Mouse (Mus musculus): ENCODE data around the gene Siva1.
A peak's percentile ranks its signal among the peaks of the same experiment; 100 is the strongest.

Gene Siva1

DNA sequence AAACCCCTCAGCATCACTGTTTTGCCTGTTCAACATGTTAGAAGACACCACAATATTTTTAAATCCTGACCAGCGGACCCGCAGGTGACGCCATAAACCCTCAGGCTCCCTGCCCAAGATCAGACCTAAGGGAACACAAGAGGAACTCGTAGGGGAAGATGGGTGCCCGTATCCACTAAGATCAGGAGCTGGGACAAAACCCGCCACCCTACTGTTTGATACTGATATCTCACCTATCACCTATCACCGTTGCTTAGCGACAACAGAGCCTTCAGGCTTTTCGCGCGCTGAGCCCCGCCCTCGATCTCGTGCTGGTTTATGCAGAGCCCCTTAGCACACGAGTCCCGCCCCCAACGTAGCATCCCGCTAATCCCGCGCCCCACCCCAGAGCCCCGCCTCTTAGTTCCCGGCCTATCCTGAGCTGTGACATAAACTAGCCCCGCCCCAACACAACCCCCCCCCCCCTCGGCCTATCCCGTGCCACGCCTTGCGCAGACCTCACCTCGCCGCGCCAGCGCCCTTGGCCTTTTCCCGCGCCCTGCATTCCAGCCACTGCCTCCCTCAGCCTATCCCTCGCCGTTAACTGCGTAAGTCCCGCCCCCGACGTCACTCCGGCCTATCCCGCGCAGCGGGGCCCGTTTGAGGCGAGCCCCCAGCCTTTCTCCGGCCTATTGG is at the start of gene Siva1:
Gene Siva1 (plus strand): TSS at position 500 of the 675 bp plus-strand sequence.
- DNase-seq (ENCODE audit: low read depth): peak; percentile 94

GRCm38 (mm10) chr12:112594989-112595388 is 49.5 kb upstream of the Siva1 start:
- no peak for DNase-seq (ENCODE audit: low read depth)

DNA sequence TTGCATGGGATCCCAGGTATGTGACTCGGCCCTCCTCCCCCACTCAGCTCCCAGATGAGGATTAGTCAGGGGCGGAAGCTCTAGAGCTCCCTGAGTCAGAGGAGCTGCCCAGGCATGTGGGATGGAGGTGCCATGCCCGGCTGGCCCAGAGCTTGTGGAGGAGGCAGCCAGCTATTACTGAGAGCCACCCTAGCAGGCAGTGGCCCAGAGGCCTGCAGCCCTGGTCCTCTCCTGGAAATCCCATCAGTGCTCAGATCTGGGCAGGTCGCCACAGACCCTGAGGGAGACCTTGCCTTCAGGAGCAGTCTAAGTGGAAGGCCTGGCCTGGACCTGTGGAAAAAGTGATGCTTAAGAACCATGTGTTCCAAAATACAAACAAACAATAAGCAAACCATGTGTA is 48.9 kb upstream of the Siva1 start:
- no peak for DNase-seq (ENCODE audit: low read depth)

DNA sequence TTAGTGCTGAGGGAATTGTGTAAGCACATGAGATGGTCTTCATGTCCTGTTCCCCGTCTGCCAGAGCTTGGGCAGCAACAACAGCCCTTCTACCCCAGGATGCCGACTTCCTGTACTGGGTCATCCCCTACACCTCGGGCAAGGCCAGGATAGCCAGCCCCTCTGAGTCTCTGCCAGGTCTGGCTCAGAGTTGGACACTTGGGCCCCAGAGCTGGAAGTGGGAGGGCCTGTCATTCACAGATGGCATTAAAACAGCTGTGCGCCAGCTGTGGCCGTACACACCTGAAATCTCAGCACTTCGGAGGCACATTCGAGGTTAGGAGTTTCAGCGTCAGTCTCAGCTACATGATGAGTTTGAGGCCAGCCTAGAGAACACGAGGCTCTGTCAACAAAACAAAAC is 48.0 kb upstream of the Siva1 start:
- DNase-seq (ENCODE audit: low read depth): no peak

- no peak for DNase-seq (ENCODE audit: low read depth)
These were observed 47.5 kb upstream of the Siva1 start for GRCm38 (mm10) chr12:112596891-112597500.

- DNase-seq (ENCODE audit: low read depth): no peak
These were observed 46.9 kb upstream of the Siva1 start for GRCm38 (mm10) chr12:112597618-112598017.

- no peak for DNase-seq (ENCODE audit: low read depth)
These were observed 45.3 kb upstream of the Siva1 start for GRCm38 (mm10) chr12:112599198-112599597.

DNA sequence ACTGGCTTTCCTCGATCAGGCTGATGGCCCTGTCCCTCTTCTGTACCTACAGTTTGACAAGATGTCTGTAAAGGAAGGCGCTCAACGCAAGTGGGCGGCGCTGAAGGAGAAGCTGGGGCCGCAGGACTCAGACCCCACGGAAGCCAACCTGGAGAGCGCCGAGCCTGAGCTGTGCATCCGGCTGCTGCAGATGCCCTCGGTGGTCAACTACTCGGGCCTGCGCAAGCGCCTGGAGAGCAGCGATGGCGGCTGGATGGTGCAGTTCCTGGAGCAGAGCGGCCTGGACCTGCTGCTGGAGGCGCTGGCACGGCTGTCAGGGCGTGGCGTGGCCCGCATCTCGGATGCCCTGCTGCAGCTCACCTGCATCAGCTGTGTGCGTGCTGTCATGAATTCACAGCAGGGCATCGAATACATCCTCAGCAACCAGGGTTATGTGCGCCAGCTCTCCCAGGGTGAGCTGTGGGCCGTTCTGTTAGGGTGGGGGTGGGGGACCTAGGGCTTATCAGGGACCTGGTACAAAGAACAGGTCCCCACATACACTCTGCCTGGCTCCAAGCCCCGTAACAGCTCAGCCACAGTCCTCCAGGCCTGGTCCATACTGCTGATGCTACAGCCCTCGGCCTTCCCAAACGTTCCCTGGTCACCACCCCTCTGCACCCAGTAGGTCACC is 44.4 kb upstream of the Siva1 start:
- no peak for DNase-seq (ENCODE audit: low read depth)

- no peak for DNase-seq (ENCODE audit: low read depth)
These were observed 40.5 kb upstream of the Siva1 start for GRCm38 (mm10) chr12:112604022-112604421.

DNA sequence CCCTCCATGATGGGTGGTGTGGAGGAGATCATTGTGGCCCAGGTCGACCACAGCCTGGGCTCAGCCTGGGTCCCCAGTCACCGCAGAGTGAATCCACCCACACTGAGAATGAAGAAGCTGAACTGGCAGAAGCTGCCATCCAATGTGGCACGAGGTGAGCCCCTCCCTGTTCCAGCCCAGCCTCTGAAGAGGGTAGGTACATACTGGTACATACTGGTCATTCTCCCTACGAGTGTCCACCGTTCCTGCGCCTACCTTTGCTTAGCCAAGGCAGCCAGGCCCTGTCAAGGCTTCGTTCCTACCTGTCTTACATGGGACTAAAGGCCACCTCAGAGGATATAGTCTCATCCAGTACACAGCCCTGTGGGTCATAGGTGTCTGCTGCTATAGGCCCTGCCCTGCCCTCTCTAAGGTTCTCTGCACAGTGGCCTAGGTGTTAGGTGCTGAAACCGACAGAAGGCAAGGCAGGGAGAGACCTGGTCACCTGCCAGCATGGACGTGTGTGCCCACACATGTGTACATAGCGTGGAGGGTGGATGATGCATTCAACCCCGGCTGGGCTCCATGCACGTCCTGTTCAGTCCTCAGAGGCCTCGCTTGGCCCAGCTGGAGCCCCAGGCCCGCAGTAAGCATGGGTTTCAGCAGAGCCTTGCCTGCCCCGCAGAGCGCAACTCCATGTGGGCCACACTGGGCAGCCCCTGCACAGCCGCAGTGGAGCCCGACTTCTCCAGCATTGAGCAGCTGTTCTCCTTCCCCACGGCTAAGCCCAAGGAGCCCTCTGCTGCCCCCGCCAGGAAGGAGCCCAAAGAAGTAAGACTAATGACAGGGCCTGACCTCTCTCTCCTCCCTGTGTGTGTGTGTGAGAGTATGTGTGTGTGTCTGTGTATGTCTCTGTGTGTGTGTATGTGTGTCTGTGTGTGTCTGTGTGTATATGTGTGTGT is 39.5 kb upstream of the Siva1 start:
- no peak for DNase-seq (ENCODE audit: low read depth)

- DNase-seq (ENCODE audit: low read depth): no peak
These were observed 38.7 kb upstream of the Siva1 start for GRCm38 (mm10) chr12:112605766-112606165.

DNA sequence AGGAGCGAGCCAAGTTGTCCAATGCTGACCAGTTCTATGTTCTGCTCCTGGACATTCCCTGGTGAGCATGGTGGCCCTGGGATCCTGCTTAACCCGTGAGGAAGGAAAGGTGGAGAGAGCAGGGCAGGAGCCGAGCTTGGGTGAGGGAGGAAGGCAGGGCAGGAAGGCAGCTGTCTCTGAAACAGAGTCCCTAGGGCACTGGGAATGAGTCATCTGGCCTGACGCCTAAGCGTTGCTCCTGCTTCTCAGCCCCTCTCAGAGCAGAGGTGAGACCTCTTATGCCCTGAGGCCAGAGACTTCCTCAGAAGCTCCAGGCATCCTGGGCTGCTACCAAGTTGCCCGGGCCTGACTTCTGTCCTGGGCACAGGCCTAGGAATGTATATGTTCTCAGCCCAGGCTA is 37.5 kb upstream of the Siva1 start:
- no peak for DNase-seq (ENCODE audit: low read depth)

DNA sequence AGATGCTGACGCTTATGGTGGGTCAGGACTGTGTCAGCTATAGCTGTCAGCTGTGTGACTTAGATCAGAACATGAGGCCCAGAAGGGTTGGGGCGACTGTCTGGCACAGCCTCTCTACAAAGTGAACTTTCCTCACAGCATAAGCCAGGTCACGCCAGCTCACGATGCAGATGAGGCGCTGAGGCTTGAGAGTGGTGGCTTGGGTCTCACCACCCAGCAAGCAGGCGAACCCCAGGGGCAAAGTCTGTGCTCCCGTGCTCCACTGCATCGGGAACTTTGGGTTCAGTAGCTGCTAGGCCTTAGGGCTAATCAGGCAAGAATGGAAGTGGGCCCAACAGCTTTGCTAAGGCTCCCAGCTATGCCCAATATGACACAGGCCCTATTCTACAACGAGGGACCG is 35.4 kb upstream of the Siva1 start:
- no peak for DNase-seq (ENCODE audit: low read depth)

- DNase-seq (ENCODE audit: low read depth): no peak
These were observed 27.8 kb upstream of the Siva1 start for GRCm38 (mm10) chr12:112616668-112617067.

DNA sequence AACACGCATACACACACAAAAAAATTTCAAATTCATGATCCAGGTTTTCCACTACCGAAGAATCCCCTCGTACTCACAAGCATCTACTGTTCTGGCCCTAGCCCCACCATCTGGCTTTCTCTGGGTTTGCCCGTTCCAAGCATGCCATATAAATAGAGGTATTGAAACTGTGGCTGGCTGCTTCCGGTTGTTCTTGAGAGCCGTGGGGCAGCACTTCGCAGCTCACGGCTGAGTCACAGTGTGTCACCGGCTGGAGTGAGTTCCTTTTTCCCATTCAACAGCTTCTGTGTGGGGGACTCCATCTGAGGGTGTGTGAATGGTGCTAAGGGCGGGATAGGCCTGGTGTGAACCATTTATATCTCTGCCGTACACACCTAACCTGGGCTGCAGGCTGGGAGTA is 27.3 kb upstream of the Siva1 start:
- peak; percentile 61 for DNase-seq (ENCODE audit: low read depth)

DNA sequence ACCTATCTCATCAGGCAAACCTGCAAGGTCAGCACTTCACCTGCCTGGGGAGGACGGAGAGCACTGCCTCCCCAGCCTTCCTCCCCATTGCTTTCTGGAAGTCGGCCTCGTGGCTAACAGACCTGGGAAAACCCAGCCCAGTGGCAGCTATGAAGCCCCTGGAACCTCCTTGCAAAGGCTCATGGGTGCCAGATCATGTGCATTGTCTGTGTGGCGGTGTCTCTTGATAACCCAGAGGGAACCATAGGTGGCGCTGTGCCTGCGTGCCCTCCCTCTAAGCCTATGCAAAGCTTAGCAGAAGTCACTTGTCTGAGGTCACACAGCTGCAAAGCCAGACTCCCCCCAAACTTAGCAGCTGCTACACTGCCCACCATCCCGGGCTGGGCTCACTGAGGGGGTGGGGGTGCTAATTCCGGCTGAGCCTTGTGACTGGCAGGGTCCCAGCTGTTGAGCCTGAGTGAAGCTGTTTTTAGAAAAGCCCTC is 26.5 kb upstream of the Siva1 start:
- DNase-seq (ENCODE audit: low read depth): peak; percentile 84

DNA sequence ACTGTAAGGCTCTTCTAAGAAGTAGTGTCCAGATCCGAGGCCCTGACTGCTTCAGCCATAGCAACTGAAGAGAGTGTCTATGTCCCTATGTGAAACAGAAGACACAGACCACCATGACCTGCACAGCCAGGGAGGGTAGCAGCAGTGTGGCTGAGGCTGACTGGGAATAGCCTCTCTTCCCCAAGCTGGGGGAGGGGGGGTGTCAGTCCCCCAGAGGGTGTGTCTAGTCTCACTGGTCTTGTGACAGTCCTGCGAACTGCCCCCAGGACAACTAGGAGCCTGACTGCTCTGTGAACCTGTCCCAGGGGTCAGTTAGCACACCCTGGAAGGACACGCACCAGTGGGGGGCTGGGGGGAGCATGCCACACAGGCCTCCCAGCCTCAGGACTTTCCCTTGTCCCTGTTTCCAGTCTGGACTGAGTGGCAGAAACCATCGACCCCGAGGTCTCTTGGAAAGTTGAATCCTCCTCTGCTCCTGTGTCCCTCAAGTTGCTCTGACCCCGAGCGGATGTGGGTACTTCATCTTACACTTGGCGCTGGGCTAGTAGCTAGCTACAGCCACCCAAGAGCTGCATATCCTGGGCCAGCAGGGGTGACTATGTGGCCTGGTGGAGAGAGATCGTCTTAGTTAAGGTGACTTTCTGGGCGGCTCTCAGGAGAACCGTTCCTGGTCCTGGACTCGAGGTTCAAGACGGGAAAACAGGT is 25.3 kb upstream of the Siva1 start:
- no peak for DNase-seq (ENCODE audit: low read depth)

GRCm38 (mm10) chr12:112619686-112620353 is 24.7 kb upstream of the Siva1 start, which contains the start of gene Adssl1:
Gene Adssl1, plus strand, starts transcription at chr12:112620045.
- peak; percentile 67 for DNase-seq (ENCODE audit: low read depth)

DNA sequence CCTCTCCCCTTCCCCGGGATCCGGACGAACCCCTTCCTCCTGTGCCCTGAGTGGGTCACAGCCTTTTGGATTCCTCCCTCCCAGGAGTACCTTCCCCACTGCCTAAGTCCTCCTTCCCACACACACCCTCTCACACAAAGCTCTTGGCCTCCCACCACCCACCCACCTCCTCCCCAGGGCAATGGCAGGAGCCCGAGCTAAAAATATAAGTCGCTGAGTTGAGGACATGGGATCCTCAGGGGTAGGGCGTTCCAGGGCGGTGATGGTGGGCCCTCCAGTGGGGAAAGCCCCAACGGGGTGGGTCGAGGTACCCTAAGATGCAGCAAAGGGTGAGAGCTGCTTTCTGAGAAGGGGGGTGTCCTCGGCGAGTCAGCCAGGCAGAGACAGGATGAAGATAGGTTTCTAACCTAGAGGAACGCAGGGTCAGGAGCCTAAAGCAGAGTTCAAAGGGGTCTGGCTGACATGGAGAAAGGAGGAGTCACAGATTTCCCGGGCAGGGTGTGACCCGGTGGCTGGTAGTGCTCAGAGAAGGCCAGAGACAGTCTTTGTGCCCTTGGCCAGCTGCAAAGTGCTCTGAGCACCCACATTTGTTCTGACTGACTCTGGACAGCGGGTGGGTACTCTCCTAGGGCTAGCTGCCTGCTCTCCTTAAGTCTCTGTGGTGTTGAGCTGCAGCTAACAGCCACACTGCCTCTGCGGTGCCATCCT is 24.0 kb upstream of the Siva1 start:
- no peak for DNase-seq (ENCODE audit: low read depth)

- no peak for DNase-seq (ENCODE audit: low read depth)
These were observed 22.6 kb upstream of the Siva1 start for GRCm38 (mm10) chr12:112621900-112622299.
